Mouse (Mus musculus) adipocyte (in vitro differentiated cells): Measurements from ENCODE around the gene Ssc5d.
"Not testable (repeated sequence)": the region's sequence is repeated elsewhere in the genome, so short reads cannot be mapped to it uniquely, and the experiment has no call there.

Experiments
- DNase-seq: peaks from one replicate; pipeline ENCODE4 v3.0.0-alpha.2; 2016; ENCODE audit warnings: low spot score

Ssc5d gene

GRCm38 (mm10) chr7:4925441-4926381 lies at the start of gene Ssc5d:
Ssc5d (plus strand) TSS chr7:4925785.
- DNase-seq = peak; percentile 55

- DNase-seq = peak; percentile 95
These were observed 48.8 kb upstream of the Ssc5d start, which contains the start of gene Isoc2a for GRCm38 (mm10) chr7:4876753-4877221. Isoc2a (plus strand) TSS chr7:4877153.

DNA sequence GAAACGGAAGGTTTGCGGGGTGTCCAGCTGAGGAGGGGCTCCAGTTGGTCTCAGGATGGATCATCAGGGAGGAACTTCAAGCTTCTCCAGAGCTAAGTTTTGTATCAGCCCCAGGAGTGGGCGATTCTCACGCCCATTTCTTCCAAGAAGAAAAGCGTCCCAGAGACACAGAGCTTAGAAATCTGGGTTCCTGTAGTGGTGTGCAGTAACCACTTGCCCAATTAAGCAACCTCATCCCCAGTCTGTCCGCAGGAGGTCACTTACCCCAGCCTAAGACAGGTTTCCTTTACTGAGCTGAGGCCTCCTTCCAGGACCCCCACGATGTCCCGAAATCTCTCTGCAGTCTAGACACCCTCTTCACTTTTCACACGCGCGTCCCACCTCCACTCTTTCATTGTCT lies 48.4 kb upstream of the Ssc5d start:
- no peak for DNase-seq

DNA sequence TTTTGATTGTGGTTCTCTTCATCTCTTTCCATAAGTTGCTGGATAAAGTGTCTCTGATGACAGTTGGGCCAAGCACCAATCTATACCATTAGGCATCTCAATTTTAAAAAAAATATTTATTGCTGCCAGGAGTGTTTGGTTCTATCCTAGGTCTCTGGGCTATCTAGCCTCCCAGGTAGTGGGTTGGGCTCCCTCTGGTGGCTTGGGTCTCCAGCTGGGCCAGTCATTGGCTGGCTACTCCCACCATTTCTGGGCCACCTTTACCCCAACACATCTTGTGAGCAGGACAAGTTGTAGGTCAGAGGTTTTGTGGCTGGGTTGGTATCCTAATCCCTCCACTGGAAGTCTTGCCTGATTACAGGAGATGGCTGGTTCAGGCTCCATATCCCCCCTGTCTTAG lies 47.4 kb upstream of the Ssc5d start:
- DNase-seq = peak; percentile 44

GRCm38 (mm10) chr7:4879036-4879435 lies 46.5 kb upstream of the Ssc5d start:
- DNase-seq = not testable (repeated sequence)

DNA sequence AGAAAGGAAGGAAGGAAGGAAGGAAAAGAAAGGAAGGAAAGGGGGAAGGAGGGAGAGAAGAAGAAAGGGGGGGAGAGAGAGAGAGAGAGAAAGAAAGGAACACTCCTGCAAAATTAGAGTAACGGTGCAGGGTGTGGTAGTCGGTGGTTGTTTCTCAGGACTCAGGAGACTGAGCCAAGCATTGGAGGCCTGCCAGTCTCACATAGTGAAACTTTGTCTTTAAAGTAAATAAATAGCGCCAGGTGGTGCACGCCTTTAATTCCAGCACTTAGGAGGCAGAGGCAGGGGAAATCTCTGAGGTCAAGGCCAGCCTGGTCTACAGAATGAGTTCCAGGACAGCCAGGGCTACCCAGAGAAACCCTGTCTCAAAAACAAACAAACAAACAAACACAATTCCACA lies 38.9 kb upstream of the Ssc5d start:
- no peak for DNase-seq

GRCm38 (mm10) chr7:4895186-4895585 lies 30.4 kb upstream of the Ssc5d start:
- DNase-seq = no peak

- DNase-seq = no peak
These were observed 26.5 kb upstream of the Ssc5d start for GRCm38 (mm10) chr7:4898851-4899648.

DNA sequence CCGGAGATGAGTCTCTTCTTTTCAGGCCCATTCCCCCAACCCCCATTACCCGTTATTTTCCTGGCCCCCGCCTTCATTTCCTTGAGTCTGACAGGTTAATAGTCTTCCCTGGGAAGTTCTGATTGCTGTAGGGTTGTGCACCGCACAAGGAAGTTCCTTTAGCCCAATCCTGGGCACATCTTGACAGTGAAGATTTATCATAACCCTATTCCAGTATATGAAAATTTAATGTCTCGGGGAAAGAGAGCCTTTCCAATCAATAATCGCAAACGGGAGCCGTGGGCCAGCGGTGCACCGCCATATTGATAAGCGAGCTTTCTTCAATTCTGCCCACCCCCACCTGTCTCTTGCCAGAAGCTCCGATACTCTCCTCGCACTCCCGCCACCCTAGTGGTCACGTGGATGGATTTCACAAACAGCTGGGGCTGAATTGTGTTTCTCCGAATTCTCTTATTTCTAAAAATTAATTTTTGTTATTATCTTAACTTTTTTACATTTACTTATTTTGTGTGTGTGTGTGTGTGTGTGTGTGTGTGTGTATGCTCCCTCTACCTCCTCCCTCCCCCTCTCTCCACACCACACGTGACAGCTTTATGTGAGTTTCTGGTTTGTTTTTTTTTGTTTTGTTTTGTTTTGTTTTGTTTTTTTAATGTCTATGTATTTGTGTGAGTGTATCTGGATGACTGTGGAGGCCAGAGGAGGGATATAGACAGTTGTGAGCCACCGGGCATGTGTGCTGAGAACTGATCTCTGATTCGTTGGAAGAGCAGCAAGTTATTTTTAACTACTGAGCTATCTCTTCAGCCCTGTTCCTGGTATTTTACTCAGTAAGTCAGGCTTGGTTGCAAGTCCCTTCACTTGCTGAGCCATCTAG lies 25.7 kb upstream of the Ssc5d start:
- no peak for DNase-seq

DNA sequence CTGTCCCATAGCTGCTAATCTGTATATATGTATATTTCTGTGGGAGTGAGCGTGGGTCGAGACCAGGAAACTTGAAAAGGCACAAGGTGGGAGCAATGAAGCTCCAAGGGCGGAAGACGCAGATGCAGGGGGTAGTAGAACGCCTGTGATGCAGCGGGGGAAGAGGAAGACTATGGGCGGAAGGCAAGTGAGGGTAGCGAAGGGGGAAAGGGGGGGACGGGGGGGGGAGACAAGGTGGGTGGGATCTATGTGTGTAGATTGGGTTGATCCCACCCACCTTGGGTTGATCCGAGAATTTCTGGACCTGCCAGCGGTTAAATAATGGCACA lies 25.1 kb upstream of the Ssc5d start:
- DNase-seq = no peak

GRCm38 (mm10) chr7:4901171-4901570 lies 24.4 kb upstream of the Ssc5d start:
- no peak for DNase-seq

DNA sequence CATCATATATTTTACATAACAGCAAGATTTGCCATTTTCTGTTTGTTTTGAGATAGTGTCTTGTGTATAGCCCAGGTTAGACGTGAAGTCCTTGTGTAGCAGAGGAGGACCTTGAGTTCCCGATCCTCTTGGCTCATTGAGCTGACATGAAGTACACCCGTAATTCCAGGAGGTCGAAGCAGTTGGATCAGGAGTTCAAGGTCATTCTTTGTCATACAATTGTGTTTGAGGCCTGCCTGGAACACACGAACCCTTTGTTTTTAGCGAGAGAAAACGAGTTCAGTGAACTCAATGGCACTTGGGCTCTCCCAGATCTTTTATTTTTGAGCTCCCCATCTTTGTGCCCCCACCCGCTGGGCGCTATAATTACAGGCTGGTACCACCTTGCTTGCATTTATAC lies 23.2 kb upstream of the Ssc5d start:
- no peak for DNase-seq

DNA sequence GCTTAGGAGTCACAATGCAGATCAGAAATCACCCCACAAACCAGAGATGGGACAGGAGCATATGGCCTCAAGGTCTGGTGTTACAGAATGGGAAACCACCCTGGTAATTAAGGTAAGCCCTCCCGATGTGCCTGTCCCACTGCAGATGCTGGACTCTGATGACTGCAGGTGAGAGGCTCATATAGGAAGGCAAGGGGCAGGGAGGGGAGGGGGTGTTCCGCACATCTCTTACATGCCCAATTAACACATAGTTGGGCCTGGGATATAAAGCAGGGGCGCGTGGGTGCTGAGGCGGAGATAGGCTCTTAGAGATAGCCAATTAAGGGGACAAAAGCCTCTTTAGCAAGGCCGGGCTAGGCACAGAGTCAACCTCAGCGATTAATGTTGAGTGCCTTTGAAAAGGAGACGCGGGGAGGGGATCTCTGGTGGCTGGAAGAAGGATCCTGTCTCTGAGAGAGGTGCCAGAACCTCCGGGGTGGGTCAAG lies 19.1 kb upstream of the Ssc5d start, which contains the start of gene Gm36210:
Gene Gm36210 (minus strand): TSS at position 51 of the 485 bp plus-strand sequence.
- DNase-seq = no peak

- peak; percentile 54 for DNase-seq
These were observed 14.0 kb upstream of the Ssc5d start for GRCm38 (mm10) chr7:4911561-4911960.

DNA sequence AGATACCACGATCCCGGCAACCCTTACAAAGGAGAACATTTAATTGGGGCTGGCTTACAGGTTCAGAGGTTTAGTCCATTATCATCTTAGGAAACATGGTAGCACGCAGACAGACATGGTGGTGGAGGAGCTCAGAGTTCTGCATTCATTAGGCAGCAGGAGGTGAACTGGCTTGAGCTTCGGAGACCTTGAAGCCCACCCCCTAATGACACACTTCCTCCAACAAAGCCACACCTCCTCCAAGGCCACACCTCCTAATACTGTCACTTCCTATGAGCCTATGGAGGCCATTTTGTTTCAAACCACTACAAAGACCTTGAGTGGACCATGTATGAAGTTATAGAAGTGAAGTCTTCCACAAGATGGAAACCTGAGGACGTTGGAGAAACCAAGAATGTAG lies 13.3 kb upstream of the Ssc5d start:
- peak; percentile 61 for DNase-seq

- DNase-seq = peak; percentile 91
These were observed 10.4 kb upstream of the Ssc5d start, which contains the start of gene Zfp628 for GRCm38 (mm10) chr7:4915007-4915665. Zfp628 (plus strand) TSS chr7:4915217.

DNA sequence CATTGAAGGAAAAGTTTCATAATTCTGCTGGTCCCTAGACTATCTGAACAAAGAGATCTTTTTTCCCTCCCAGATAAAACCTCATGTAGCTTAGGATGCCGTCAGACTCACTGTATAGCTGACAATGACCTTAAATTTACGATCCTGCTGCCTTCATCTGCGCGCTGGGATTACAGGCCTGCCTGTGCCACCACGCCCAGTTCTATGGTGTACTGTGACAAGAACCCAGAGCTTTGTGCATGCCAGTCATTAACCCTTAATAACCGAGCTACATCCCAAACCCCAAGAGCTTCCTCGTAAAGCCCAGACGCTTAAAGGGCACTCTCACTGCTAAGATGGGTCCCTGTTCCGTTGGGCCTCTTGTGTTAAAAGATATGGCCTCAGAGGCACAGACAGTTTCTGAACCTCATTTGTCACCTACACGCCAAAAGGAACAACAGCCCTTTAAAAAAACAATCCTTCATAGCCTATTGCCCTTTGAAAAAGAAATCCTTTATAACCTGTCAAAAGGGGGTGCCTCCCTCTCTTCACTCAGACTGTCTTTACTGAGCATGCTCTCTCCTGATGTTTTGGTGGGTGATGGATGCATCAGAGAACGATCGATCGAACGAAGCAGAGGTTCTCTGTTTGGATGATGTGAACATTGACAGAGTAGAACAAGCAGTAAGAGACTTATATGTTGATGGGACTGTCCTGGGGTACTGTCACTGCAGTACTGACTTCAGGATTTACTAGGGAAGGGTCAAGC lies 9.7 kb upstream of the Ssc5d start:
- DNase-seq = no peak

DNA sequence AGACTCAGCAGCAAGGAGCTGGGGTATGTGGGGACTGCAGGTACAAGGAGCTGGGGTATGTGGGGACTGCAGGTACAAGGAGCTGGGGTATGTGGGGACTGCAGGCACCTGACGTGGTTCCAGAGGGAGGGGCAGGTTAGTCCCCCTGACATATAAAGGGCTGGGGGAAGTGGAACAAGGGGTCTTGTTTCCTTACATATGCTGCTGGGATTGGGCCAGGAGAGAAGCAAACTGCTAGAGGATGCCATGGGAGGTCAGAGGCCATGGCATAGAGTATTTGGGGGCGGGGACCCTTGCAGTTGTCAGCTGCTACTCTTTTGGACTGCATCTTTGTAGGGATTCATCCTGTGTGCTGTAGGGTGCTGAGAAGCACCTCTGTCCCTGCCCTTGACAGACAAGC lies 8.1 kb upstream of the Ssc5d start:
- no peak for DNase-seq

DNA sequence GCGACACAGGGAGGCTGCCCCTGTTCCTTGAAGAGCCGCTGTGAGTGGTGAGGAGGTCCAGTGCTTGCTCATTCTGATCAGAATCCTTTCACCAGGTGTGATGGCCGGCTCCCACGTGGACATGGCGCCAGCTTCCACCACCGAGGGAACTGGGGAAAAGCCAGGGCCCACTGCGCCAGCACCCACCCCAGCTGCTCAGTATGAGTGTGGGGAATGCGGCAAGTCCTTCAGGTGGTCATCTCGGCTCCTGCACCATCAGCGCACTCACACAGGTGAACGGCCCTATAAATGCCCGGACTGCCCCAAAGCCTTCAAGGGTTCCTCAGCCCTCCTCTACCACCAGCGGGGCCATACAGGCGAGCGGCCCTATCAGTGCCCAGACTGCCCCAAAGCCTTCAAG lies 6.9 kb upstream of the Ssc5d start:
- DNase-seq = no peak

DNA sequence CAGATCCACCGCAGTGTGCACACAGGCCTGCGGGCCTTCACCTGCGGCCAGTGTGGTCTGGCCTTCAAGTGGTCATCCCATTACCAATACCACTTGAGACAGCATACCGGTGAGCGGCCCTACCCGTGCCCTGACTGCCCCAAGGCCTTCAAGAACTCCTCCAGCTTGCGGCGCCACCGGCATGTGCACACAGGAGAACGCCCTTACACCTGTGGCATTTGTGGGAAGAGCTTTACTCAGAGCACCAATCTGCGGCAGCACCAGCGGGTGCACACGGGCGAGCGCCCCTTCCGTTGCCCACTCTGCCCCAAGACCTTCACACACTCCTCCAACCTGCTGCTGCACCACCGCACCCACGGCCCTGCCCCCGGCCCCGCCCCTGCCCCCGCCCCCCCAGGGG lies 6.5 kb upstream of the Ssc5d start:
- DNase-seq = no peak
